Mouse (Mus musculus) right cerebral cortex, postnatal 14 days (tissue): Measurements from ENCODE around the gene Gnl3l.

Source experiments
- DNase-seq: peaks from one replicate; pipeline ENCODE4 v3.0.0; 2022

The Gnl3l gene

DNA sequence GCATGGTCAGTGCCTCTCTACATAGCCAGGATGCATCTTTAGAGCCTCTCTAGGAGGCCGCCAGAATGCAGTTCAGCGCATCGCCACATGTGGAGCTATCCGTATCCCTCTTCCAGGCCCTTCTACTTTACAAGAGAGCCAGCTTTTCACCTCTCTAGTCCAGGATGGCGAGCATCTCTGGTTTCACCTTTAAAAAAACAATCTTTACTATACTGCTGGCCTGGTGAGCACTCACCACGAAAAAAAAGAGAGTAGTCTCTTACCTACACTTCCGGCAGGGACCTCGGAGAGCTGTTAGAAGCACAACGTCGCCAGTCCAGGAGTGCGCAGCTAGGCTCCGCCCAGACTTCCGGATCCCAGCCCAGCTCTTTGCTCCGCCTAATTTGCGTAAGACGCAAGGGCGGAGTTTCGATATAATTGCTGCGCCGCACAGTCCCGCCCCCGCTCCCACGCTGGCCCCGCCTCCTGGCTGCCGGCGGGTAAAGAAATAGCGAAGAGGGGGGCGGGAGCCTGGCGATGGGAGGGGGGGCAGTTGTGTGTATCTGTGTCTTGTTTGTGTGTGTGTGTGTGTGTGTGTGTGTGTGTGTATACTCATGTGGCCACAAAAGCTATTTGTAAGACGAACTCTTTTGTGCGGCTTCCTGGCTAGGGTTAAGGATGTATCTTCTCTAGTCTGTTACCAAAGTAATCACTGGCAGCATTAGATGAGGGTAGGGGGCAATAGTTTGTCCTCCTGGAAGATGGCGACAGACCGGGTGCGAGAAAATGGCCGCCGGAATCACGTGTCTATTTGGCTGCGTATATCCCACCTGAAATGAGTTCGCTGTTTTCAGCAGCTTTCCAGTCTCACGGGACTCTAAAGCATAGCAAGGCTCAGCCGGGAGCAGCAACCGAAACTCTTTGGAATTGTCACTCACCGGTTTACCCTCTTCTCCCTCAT, at the start of gene Gnl3l:
Gnl3l (minus strand) TSS at position 385 of the 940 bp plus-strand sequence.
- DNase-seq = peak; percentile 81

- no peak for DNase-seq
Observed at GRCm38 (mm10) chrX:151066071-151066666, 49.0 kb upstream of the Gnl3l start.

DNA sequence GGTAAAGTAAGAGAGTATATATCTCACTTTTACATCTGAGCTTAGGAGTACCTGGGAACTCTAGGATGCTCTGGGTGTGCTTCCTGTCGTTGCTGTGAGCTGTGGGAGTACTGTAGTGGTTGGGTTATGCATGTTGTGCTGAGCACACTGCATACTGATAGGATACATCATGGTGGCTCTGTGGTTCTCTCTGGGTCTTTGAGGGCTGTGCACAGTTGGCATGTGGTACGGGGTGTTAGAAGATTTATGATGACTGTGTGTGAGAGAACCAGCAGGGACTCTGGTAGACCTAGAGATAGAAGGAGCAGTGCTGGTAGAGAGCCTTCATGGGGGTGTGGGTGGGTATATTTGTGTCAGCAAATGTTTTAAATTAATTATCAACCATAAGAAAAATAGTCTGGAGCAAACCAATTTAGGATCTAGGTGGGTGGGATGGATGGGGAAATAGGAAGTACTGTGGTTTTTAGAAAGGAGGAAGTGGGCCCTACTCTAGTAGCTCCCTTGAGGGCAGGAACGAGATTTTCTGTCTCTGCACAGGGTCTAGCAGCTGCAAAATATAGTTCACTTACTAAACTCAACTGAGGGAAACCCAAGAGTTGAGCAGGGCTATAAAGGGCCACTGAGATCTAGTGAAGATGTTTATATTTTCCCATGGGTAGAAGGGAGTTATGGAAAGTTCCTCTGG, 44.6 kb upstream of the Gnl3l start:
- DNase-seq = no peak

DNA sequence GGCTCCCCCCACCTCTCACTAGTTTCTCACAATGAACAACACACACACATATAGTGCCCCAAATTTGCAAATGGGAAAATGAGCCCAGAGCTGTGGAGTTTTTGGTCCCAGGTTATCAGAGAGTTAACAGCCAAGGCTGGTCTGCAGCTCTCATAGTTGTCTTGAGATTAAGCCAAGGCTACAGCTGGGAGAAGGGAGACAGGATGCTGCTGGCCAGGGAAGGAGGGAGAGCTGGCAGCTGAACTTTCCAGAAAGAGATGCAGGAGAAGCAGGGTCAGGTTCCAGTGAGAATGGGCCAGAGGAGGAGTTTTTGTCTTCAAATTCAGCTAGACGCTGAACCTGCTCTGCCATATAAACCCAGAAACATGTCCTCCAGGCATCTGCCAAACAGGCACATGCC, 42.2 kb upstream of the Gnl3l start:
- DNase-seq = no peak

DNA sequence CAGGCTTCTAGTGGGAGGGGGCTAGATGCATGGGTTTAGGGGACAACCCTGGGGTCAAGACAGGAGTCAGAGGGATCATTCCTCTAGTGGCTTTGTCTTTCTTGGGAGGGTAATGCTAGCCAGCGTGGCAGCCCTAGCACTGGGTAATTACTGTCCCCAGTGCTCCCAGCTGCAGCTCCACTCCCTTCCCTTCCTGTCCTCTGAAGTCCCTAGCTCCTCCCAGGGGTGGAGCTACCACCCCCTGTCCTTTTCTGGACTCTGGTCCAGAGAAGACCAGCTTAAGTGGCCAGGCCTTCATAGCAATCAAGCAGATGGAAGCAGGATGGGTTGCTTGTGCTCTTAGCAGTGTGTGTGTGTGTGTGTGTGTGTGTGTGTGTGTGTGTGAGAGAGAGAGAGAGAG, 38.4 kb upstream of the Gnl3l start:
- peak; percentile 6 for DNase-seq

DNA sequence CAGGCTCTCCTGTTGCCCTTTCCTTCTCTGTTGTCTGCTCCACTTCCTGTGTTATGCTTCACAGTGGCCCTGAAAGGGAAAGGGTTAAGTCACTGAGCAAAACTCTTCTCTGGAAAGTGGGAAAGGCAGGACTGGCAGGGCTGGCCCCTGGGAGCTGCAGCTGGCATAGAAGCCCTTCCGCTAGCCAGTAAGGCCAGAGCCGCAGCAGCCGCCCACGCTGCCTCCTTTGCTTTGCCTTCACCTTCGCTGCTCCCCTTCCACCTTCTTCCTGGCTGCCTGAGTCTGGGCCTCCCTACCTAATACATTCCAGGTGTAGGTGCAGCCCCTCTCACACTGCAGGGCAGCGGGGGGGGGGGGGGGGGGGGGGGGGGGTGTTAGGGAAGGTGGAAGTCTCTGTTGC, 37.4 kb upstream of the Gnl3l start:
- DNase-seq = no peak

GRCm38 (mm10) chrX:151050337-151050736, 33.2 kb upstream of the Gnl3l start:
- peak; percentile 58 for DNase-seq

GRCm38 (mm10) chrX:151049661-151050215, 32.6 kb upstream of the Gnl3l start:
- no peak for DNase-seq

GRCm38 (mm10) chrX:151047431-151048058, 30.4 kb upstream of the Gnl3l start:
- DNase-seq = no peak

DNA sequence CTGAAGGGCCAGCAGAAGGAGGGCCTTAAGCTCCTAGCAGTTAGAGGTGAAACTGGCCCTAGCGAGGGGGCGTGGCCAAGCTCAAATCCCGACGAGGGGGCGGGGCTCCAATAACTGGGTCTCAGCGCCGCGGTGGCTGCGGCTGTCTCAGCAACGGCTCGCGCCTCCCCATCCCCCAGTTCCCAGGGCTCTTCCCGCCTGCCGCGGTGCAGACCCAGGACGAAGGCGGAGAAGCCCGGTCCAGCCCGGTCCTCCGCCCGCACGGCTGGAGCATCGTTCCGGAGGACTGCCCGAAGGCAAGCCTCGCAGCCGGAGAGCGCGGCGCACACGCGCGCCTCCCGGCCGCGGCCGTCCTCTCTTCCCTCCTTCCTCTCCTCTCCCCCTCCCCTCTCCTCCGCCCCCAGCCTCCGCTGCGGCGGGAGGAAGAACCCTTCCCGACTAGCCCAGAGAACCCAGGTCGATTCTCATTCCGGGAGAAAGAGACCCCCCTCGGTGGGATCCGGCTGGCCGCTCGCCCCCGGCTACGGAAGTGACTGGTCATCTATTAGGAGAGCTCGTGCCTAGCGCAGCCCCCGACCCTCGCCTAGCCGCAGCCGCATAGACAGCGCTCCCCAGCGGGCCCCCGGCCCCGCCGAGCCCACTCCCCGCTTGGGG, 29.8 kb upstream of the Gnl3l start:
- peak; percentile 77 for DNase-seq

GRCm38 (mm10) chrX:151046321-151046720, 29.2 kb upstream of the Gnl3l start:
- DNase-seq = no peak

- no peak for DNase-seq
Observed at GRCm38 (mm10) chrX:151045850-151046249, 28.7 kb upstream of the Gnl3l start, which contains the start of gene Fgd1. Gene Fgd1, plus strand, starts transcription at chrX:151046150.

- DNase-seq = no peak
Observed at GRCm38 (mm10) chrX:151041223-151041622, 24.1 kb upstream of the Gnl3l start.

DNA sequence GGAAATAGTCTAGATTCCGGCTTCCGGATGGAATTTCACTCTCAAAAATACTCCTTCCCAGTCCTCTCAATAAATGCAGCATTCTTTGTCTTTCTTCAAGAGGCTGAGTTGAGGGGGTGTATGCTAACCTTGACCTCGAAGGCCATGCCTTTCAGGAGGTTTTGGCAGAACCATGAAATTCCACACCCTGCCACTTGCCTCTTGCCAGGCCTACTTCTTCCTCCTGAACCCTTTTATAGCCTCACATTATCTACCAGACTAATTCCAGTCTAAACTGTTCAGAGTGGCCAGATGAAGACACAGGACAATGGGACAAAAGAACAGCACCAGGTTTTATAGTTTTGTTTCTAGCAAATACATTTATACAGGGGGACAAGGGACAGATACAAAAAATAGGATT, 14.3 kb upstream of the Gnl3l start:
- DNase-seq = no peak

DNA sequence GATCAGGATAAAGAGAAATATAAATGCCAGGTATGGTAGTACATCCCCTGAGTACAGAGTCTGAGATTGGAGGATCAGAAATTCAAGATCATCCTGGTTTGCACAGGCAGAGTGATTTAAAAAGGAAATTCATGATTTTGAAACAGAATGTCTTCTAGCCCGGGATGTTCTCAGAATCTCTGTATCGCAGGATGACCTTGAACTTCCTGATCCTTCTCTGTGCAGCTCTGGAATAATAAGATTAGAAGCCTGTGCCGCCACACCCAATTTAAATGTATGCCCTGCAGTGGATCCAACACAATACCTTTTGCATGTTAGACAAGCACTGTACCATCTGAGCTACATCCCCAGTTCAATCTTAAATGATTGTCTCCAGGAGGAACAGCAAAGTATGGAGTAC, 1.7 kb upstream of the Gnl3l start:
- DNase-seq = no peak

DNA sequence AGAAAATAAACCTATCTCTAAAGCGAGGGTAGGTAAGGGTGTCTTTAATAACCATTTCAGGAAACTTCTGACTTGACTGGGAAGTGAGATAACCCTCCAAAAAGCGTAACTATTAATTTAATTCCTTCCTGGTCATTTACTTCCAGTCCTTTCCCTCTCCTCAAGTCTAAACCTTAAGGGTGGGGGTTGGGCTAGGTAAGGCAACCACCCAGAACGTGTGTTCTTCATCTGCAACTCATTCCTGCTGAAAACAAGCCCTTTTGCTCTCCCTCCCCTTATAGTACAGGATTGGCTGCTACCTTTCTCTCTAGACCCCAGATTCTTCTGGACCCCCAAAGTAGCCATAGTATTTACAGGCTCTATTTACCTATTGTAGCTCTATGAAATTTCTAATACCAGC, 775 bp upstream of the Gnl3l start:
- DNase-seq = no peak

- DNase-seq = no peak
Observed at GRCm38 (mm10) chrX:150996775-150997174, 20.3 kb downstream of the Gnl3l start.

- no peak for DNase-seq
Observed at GRCm38 (mm10) chrX:150981621-150982020, 35.5 kb downstream of the Gnl3l start.

DNA sequence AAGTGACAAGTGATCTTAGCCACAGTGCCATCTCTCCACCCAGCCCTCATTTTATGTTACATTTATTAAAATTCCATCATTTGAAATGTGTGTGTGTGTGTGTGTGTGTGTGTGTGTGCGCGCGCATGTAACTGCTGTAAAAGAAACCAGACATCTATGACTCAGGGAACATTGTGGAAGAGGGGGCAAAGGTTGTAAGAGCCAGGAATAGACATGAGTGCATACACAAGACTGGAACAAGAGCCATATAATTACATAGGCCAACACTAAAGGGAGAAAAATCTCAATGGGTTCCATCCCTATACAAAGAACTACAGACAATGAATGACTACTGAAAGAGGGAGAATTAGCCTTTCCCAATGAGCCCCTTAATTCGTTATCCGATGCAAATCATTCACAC, 41.7 kb downstream of the Gnl3l start:
- no peak for DNase-seq

DNA sequence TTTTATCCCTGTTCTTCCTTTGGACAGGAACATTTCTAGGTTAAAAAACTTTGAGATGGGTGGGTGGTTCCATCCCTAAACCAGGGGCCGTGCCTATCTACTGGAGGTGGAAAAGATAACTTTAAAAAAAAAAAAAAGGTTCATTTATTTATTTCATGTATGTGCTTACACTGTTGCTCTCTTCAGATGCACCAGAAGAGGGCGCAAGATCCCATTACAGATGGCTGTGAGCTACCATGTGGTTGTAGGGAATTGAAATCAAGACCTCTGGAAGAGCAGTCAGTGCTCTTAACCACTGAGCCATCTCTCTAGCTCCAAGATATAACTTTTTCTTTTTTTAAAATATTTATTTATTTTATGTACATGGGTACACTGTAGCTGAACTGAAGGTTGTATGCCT, 54.1 kb downstream of the Gnl3l start:
- no peak for DNase-seq

DNA sequence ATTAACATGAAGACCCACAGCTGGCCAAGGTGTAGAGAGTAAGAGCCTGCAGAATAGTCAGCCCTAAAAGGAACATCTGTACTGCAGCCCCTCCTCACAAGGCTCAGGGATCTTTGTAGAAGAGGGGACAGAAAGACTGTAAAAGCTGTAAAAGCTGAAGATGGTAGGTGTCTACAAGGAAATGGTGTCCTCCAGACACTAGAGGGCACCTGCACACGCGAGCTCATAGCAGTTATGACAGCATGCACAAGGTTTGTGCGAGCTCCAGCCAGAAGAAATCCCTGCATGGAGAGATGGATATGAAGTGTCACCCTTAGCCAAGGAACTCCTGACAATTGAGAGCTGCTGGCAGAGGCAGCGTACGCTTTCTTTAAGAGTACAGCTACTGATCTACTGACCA, 56.4 kb downstream of the Gnl3l start:
- DNase-seq = no peak
